In genomic region chr2:173278846-173279580, GRCm38 (mm10) we compare ENCODE assay signal across 13 mouse cellular contexts. TPM values are rescaled to one million over a fixed set of nuclear protein-coding genes. Genes with fewer than 3 reads are reported as not detected.
DNase-seq lines count a peak whose midpoint lies in the region; ATAC-seq and TF ChIP-seq lines count a peak whose summit lies in the region.
"Had no signal": no experiment of that assay in that cellular context is flagged by ENCODE, and none has a peak within 500 bp of the region (broad histone marks: within the 10 kb centered on the region; RNA-seq: fewer than 3 reads in every experiment).

No protein-coding gene starts in this region.

- TF ChIP-seq POLR2A in brain, embryonic 14.5 days (IDR thresholded peaks at IDR 0.05; ENCODE audit: borderline replicate concordance, extremely low read depth, insufficient read depth, insufficient read length, poor library complexity, severe bottlenecking): no peak
- TF ChIP-seq POLR2A in small intestine, adult 2 months (IDR thresholded peaks at IDR 0.05; ENCODE audit: low read depth, low read length): no peak

- no peaks in the 10 kb centered on the region; the same call in 1 of the 2 replicates for H3K4me1 ChIP-seq in liver, embryonic 12.5 days
- H3K4me1 ChIP-seq in small intestine, adult 2 months (ENCODE audit: control insufficient read depth, insufficient read depth, insufficient read length, low read length): no peaks in the 10 kb centered on the region

- H3K36me3 ChIP-seq in liver, embryonic 12.5 days: no peaks in the 10 kb centered on the region
- H3K36me3 ChIP-seq in small intestine, adult 2 months (ENCODE audit: control insufficient read depth, insufficient read depth, low read length): no peaks in the 10 kb centered on the region
- H3K36me3 ChIP-seq: limb, embryonic 13.5 days; midbrain, embryonic 15.5 days had no signal

- ATAC-seq in CD4-positive, CD25-positive, alpha-beta regulatory T cell, adult 4 months: no peak
- no peak for ATAC-seq in liver, embryonic 12.5 days
- ATAC-seq: inflammation-experienced regulatory T-cells, adult 6 months; midbrain, embryonic 15.5 days had no signal

- peak; percentile 80 for DNase-seq in CD4-positive, CD25-positive, alpha-beta regulatory T cell, adult 2 months (ENCODE audit: low read depth, low spot score)
- DNase-seq in liver: peak; percentile 26
- DNase-seq in brain, embryonic 14.5 days (ENCODE audit: low read depth): peak; percentile 29
- no peak for DNase-seq in layer of hippocampus, adult 9-10 months (ENCODE audit: low spot score)
- no peak for DNase-seq in spleen, adult 18-20 months
- DNase-seq: adrenal gland, postnatal 25 days; embryo, embryonic 11 days had no signal

- H3K27ac ChIP-seq in liver, embryonic 12.5 days: no peak overlapping the region
- no peak overlapping the region for H3K27ac ChIP-seq in small intestine, adult 2 months (ENCODE audit: insufficient read depth, low read depth, low read length)
- H3K27ac ChIP-seq: limb, embryonic 13.5 days; midbrain, embryonic 15.5 days had no signal

- no peak overlapping the region for H3K4me3 ChIP-seq in liver, embryonic 12.5 days
- H3K4me3 ChIP-seq in small intestine, adult 2 months (ENCODE audit: low read depth, low read length): no peak overlapping the region
- H3K4me3 ChIP-seq: limb, embryonic 13.5 days; midbrain, embryonic 15.5 days had no signal

- H3K27me3 ChIP-seq in liver, embryonic 12.5 days (replicated peaks): peaks cover 52% of the 10 kb centered on the region
- H3K27me3 ChIP-seq in small intestine, adult 2 months (ENCODE audit: control insufficient read depth, insufficient read depth, low read length): no peaks in the 10 kb centered on the region
- H3K27me3 ChIP-seq: limb, embryonic 13.5 days; midbrain, embryonic 15.5 days had no signal

- H3K9ac ChIP-seq in liver, embryonic 12.5 days: no peak overlapping the region
- H3K9ac ChIP-seq: limb, embryonic 13.5 days; midbrain, embryonic 15.5 days had no signal

- H3K4me2 ChIP-seq in liver, embryonic 12.5 days: no peak overlapping the region
- H3K4me2 ChIP-seq: limb, embryonic 13.5 days; midbrain, embryonic 15.5 days had no signal

- WGBS in liver, embryonic 12.5 days (ENCODE audit: insufficient replicate concordance): 58% methylated on average over 16 of the region's 16 CpGs
- WGBS in small intestine, adult 2 months: 71% methylated on average over 16 of the region's 16 CpGs

- H3K9me3 ChIP-seq in liver, embryonic 12.5 days (replicated peaks): no peaks in the 10 kb centered on the region
- H3K9me3 ChIP-seq: limb, embryonic 13.5 days; midbrain, embryonic 15.5 days had no signal

- peak; percentile 46; the same call in 1 of the 2 replicates for TF ChIP-seq CTCF in brain, embryonic 14.5 days (IDR thresholded peaks at IDR 0.05; ENCODE audit: borderline replicate concordance, extremely low read depth, insufficient read depth, insufficient read length)
- peak; percentile 52; the same call in 1 of the 2 replicates for TF ChIP-seq CTCF in small intestine, adult 2 months (IDR thresholded peaks at IDR 0.05; ENCODE audit: extremely low read depth, insufficient read length, insufficient replicate concordance, low read depth, low read length)

RNA-seq across cellular contexts. Expression of gene Pmepa1, which starts 2.7 kb away (rescaled TPM):
- 10 to 100 TPM; 10.4 to 12.7 TPM for polyA plus RNA-seq in CD4-positive, CD25-positive, alpha-beta regulatory T cell, adult 4 months (2017; shearing (Covaris generic))
- polyA plus RNA-seq in liver, embryonic 12.5 days (2016; fragmentation: Nextera tagmentation; extraction: Ambion mirVana): 0.24 and 0.37 TPM in 2 replicates
- 25.5 and 31.7 TPM in 2 replicates for polyA plus RNA-seq in brain, embryonic 14.5 days (2012; rRNA removed)
- 58.9 and 93.7 TPM in 2 replicates for polyA plus RNA-seq in small intestine, adult 2 months (2012; rRNA removed)

Comparison
In these comparisons a context has a peak if more than half of its experiments do, and no peak if none do; other contexts are left out.
1. DNase-seq: peak in CD4-positive, CD25-positive, alpha-beta regulatory T cell, adult 2 months (single experiment), liver (single experiment) and brain, embryonic 14.5 days (single experiment); none in layer of hippocampus, adult 9-10 months (single experiment) and spleen, adult 18-20 months (0 of 2).